7 mouse cellular contexts compared by ENCODE assay signal in the genomic region with DNA sequence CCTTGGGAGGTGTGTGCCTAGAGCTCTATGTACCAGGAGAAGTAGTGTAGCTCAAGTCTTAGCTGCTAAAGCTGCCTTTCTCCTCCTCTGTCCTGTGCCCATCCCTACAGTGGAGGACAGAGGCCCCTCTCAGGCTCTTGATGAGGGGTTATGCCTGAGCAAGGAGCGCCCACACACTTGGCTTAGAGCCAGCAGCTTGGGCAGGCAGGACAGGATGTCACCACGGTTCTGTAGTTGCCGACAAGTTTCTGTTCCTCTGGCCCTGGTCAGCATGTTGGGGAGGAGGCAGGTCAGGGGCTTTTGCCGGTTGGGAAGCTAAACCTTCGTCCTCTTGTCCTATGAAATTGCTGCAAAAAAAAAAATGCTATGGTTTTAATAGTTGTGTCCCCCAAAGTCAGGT. TPM values are rescaled to one million over a fixed set of nuclear protein-coding genes. Genes with fewer than 3 reads are reported as not detected.
DNase-seq lines count a peak whose midpoint lies in the region; ATAC-seq lines count a peak whose summit lies in the region.

No protein-coding gene starts in this region.

- ATAC-seq in common myeloid progenitor, adult 5-6 weeks (replicated peaks; ENCODE audit: low read depth, poor library complexity, severe bottlenecking) = peak; percentile 65

- peak; percentile 87 for DNase-seq in layer of hippocampus, adult 11-12 months (ENCODE audit: low spot score)
- no peak for DNase-seq in layer of hippocampus, adult 8-10 months (ENCODE audit: low spot score in 2 of 2)
- peak; percentile 23 to 55 for DNase-seq in kidney, postnatal 25 days
- DNase-seq in right cerebral cortex, postnatal 14 days = peak; percentile 69
- DNase-seq in yolk sac, embryonic 10.5 days (ENCODE audit: low spot score) = no peak
- no peak for DNase-seq in MN1 (ENCODE audit: low spot score)

RNA-seq across cellular contexts. Expression of gene Ccr6, which starts 3.8 kb away (rescaled TPM):
- under 1 TPM in 1 of 4 experiments, not detected in 3; 0.38 TPM for total RNA-seq in layer of hippocampus, adult 8-10 months (2022)
- total RNA-seq in common myeloid progenitor, adult 5-6 weeks (2017) = not detected in 2 replicates

RNA-seq across cellular contexts. Expression of gene Mpc1, which starts 50.6 kb away (rescaled TPM):
- total RNA-seq in layer of hippocampus, adult 8-10 months (2022) = 100 to 1,000 TPM; 144 to 156 (median 145) TPM
- total RNA-seq in common myeloid progenitor, adult 5-6 weeks (2017) = 113 TPM in 2 replicates

Comparison
In these comparisons a context has a peak if more than half of its experiments do, and no peak if none do; other contexts are left out.
1. DNase-seq: peak in layer of hippocampus, adult 11-12 months (single experiment), kidney, postnatal 25 days (2 of 2) and right cerebral cortex, postnatal 14 days (single experiment); none in layer of hippocampus, adult 8-10 months (0 of 2), yolk sac, embryonic 10.5 days (single experiment) and MN1 (single experiment).